33 mouse cellular contexts compared by ENCODE assay signal in genomic region chr16:18218580-18218996, GRCm38 (mm10). TPM values are rescaled to one million over a fixed set of nuclear protein-coding genes. Genes with fewer than 3 reads are reported as not detected.
DNase-seq lines count a peak whose midpoint lies in the region; ATAC-seq lines count a peak whose summit lies in the region.
"Had no signal": no experiment of that assay in that cellular context is flagged by ENCODE, and none has a peak within 500 bp of the region (broad histone marks: within the 10 kb centered on the region; RNA-seq: fewer than 3 reads in every experiment).

No protein-coding gene starts in this region.

- H3K9me3 ChIP-seq in hindbrain, embryonic 10.5 days = no peaks in the 10 kb centered on the region
- H3K9me3 ChIP-seq in hindbrain, embryonic 12.5 days (replicated peaks) = no peaks in the 10 kb centered on the region
- H3K9me3 ChIP-seq: heart, embryonic 15.5 days; liver, embryonic 15.5 days; neural tube, embryonic 15.5 days had no signal

- peaks cover 27% of the 10 kb centered on the region for H3K36me3 ChIP-seq in hindbrain, embryonic 10.5 days
- H3K36me3 ChIP-seq in hindbrain, embryonic 12.5 days = peaks cover 20% of the 10 kb centered on the region
- H3K36me3 ChIP-seq: liver, embryonic 15.5 days had no signal

- H3K4me2 ChIP-seq in hindbrain, embryonic 12.5 days (replicated peaks) = no peak overlapping the region
- H3K4me2 ChIP-seq: heart, embryonic 15.5 days; liver, embryonic 15.5 days; lung, embryonic 14.5 days; midbrain, embryonic 11.5 days; neural tube, embryonic 15.5 days had no signal

- no peak overlapping the region for H3K4me3 ChIP-seq in hindbrain, embryonic 10.5 days
- no peak overlapping the region for H3K4me3 ChIP-seq in hindbrain, embryonic 12.5 days
- H3K4me3 ChIP-seq: gastrocnemius, adult 2 months; heart, embryonic 15.5 days; liver, embryonic 15.5 days; neural tube, embryonic 15.5 days had no signal

- ATAC-seq in hindbrain, embryonic 12.5 days (ENCODE audit: low FRiP score) = no peak
- ATAC-seq: forebrain, embryonic 16.5 days; intestine, postnatal 0 days; Patski had no signal

- 75% methylated on average over 9 of the region's 9 CpGs for WGBS in hindbrain, embryonic 10.5 days
- WGBS in hindbrain, embryonic 12.5 days = 83% methylated on average over 9 of the region's 9 CpGs

- peak overlapping the region; percentile 42 for H3K27ac ChIP-seq in hindbrain, embryonic 10.5 days
- no peak overlapping the region for H3K27ac ChIP-seq in hindbrain, embryonic 12.5 days
- H3K27ac ChIP-seq: gastrocnemius, adult 2 months; heart, embryonic 15.5 days; liver, embryonic 15.5 days; neural tube, embryonic 15.5 days had no signal

- peak; percentile 90 for DNase-seq in heart, adult 11 months
- DNase-seq in heart, adult 9 months (ENCODE audit: low spot score in 2 of 2) = no peak
- DNase-seq in hindbrain, embryonic 10.5 days (ENCODE audit: low spot score) = no peak
- DNase-seq in thymus, postnatal 14 days = peak; percentile 24
- no peak for DNase-seq in thymus, adult 18-20 months
- no peak for DNase-seq in natural killer cell, adult 2 months (ENCODE audit: low spot score in 2 of 2)
- DNase-seq: adrenal gland, postnatal 10 days; cerebellum, adult 8-10 months; cerebellum, postnatal 25 days; gastrocnemius, adult 2 months; kidney, adult 9 months; kidney, postnatal 10 days; layer of hippocampus, postnatal 36 days; left cerebral cortex, postnatal 4 days; lung, embryonic 14.5 days; lung, postnatal 14 days; retina, postnatal 1 day; right cerebral cortex, postnatal 14 days; thymus, postnatal 36 days had no signal

- no peaks in the 10 kb centered on the region for H3K27me3 ChIP-seq in hindbrain, embryonic 10.5 days (ENCODE audit: insufficient read depth, poor library complexity, severe bottlenecking)
- H3K27me3 ChIP-seq in hindbrain, embryonic 12.5 days = no peaks in the 10 kb centered on the region
- H3K27me3 ChIP-seq: heart, embryonic 15.5 days; liver, embryonic 15.5 days; neural tube, embryonic 15.5 days; Patski had no signal

- H3K4me1 ChIP-seq in hindbrain, embryonic 10.5 days (replicated peaks) = peaks cover 49% of the 10 kb centered on the region
- peaks cover 35% of the 10 kb centered on the region for H3K4me1 ChIP-seq in hindbrain, embryonic 12.5 days
- H3K4me1 ChIP-seq: liver, embryonic 15.5 days had no signal

- H3K9ac ChIP-seq in hindbrain, embryonic 12.5 days = no peak overlapping the region
- H3K9ac ChIP-seq: heart, embryonic 15.5 days; liver, embryonic 15.5 days; lung, embryonic 14.5 days; neural tube, embryonic 15.5 days had no signal

RNA-seq across cellular contexts. Expression of gene Ccdc188, which starts 0.9 kb away (rescaled TPM):
- polyA plus RNA-seq in hindbrain, embryonic 10.5 days (2016; fragmentation: Nextera tagmentation; extraction: Ambion mirVana) = 0.12 TPM in 1 of 2 replicates, not detected in the other
- polyA plus RNA-seq in hindbrain, embryonic 12.5 days (2016; fragmentation: Nextera tagmentation; extraction: Ambion mirVana) = not detected in 2 replicates
- polyA plus RNA-seq: embryonic facial prominence, embryonic 11.5 days; forebrain, embryonic 16.5 days; heart, embryonic 15.5 days; intestine, postnatal 0 days; large intestine, adult 2 months; liver, adult 2 months; liver, embryonic 15.5 days; lung, embryonic 14.5 days; midbrain, embryonic 11.5 days; neural tube, embryonic 15.5 days; Patski; small intestine, adult 2 months; stomach, embryonic 14.5 days had no signal

RNA-seq across cellular contexts. Expression of gene Zdhhc8, which starts 16.3 kb away (rescaled TPM):
- polyA plus RNA-seq in hindbrain, embryonic 10.5 days (2016; fragmentation: Nextera tagmentation; extraction: Ambion mirVana) = 13.0 and 13.7 TPM in 2 replicates
- 19.4 TPM in 2 replicates for polyA plus RNA-seq in hindbrain, embryonic 12.5 days (2016; fragmentation: Nextera tagmentation; extraction: Ambion mirVana)

RNA-seq across cellular contexts. Expression of gene Trmt2a, which starts 29.9 kb away (rescaled TPM):
- 130 and 133 TPM in 2 replicates for polyA plus RNA-seq in hindbrain, embryonic 10.5 days (2016; fragmentation: Nextera tagmentation; extraction: Ambion mirVana)
- polyA plus RNA-seq in hindbrain, embryonic 12.5 days (2016; fragmentation: Nextera tagmentation; extraction: Ambion mirVana) = 99.6 and 102 TPM in 2 replicates

RNA-seq across cellular contexts. Expression of gene Ranbp1, which starts 29.9 kb away (rescaled TPM):
- 1,091 and 1,220 TPM in 2 replicates for polyA plus RNA-seq in hindbrain, embryonic 10.5 days (2016; fragmentation: Nextera tagmentation; extraction: Ambion mirVana)
- 675 and 701 TPM in 2 replicates for polyA plus RNA-seq in hindbrain, embryonic 12.5 days (2016; fragmentation: Nextera tagmentation; extraction: Ambion mirVana)

RNA-seq across cellular contexts. Expression of gene Gm49776, which starts 39.5 kb away (rescaled TPM):
- 0.72 TPM in 1 of 2 replicates, not detected in the other for polyA plus RNA-seq in hindbrain, embryonic 10.5 days (2016; fragmentation: Nextera tagmentation; extraction: Ambion mirVana)
- 1.7 and 3.9 TPM in 2 replicates for polyA plus RNA-seq in hindbrain, embryonic 12.5 days (2016; fragmentation: Nextera tagmentation; extraction: Ambion mirVana)
- polyA plus RNA-seq: forebrain, embryonic 16.5 days; gonadal fat pad, adult 2 months; large intestine, adult 2 months; liver, adult 2 months; liver, embryonic 15.5 days; midbrain, embryonic 11.5 days; small intestine, adult 2 months; stomach, embryonic 14.5 days had no signal

Comparison
In these comparisons a context has a peak if more than half of its experiments do, and no peak if none do; other contexts are left out.
1. DNase-seq: peak in heart, adult 11 months (single experiment) and thymus, postnatal 14 days (single experiment); none in heart, adult 9 months (0 of 2), hindbrain, embryonic 10.5 days (single experiment), thymus, adult 18-20 months (0 of 2) and natural killer cell, adult 2 months (0 of 2).